Mouse (Mus musculus): Measurements from ENCODE around the gene Gm14305. TPM values are rescaled to one million over a fixed set of nuclear protein-coding genes. Genes with fewer than 3 reads are reported as not detected.
A peak's percentile ranks its signal among the peaks of the same experiment; 100 is the strongest.
"Not testable (repeated sequence)": the region's sequence is repeated elsewhere in the genome, so short reads cannot be mapped to it uniquely, and the experiment has no call there.

Gm14305 gene
- 26.9 and 27.8 TPM in 2 replicates for polyA plus RNA-seq (2016; fragmentation: Nextera tagmentation; extraction: Ambion mirVana)

DNA sequence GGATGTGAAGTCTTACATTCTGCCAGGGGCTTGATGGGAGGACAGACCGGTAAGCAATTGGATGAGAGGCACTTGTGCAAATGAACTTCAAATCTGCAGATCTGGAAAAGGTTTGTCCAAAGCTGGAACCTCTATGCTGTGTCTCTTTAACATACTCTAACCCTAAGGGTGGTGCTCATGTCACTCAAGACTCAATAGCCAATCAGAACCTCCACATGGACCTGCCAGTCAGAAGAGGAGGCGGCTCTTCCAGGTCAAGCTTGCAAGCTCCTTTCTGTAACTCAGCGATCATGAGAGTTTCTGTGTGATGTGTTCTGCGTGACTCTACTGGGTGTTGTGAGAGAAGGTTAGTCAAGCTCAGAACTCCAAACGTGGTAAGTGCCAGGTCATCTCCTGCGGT lies at the start of gene Gm14305:
Gene Gm14305 (plus strand): TSS at position 278 of the 400 bp plus-strand sequence.
- 0% methylated on average over 2 of the region's 6 CpGs for WGBS
- H3K4me1 ChIP-seq; H3K27ac ChIP-seq; H3K27me3 ChIP-seq (replicated peaks); ATAC-seq (ENCODE audit: low FRiP score, low read depth); H3K36me3 ChIP-seq; H3K9me3 ChIP-seq: not testable (repeated sequence)
- Histone ChIP-seq H3K4me3 (peak within 1 kb of the TSS; percentile 42), H3K9ac (0 out of 2 replicates have a peak within 1 kb of the TSS, but pooled peaks have one; percentile 21), H3K4me2 (replicated peaks) (peak within 1 kb of the TSS; percentile 51)

- not testable (repeated sequence) for ATAC-seq (ENCODE audit: low FRiP score, low read depth)
Observed at GRCm38 (mm10) chr2:176670222-176670621, 37.9 kb upstream of the Gm14305 start, which contains the start of gene Zfp973. Gene Zfp973 (plus strand): TSS chr2:176670522.

More at GRCm38 (mm10) chr2:176670222-176670621, 37.9 kb upstream of the Gm14305 start, which contains the start of gene Zfp973:
- not testable (repeated sequence) for H3K9ac ChIP-seq; H3K27ac ChIP-seq; H3K36me3 ChIP-seq; H3K4me2 ChIP-seq (replicated peaks); H3K4me3 ChIP-seq; H3K4me1 ChIP-seq; H3K27me3 ChIP-seq (replicated peaks); H3K9me3 ChIP-seq
- no CpG with 5 or more reads among the region's 6 CpGs for WGBS

Other genes starting within 250 kb of the Gm14305 start
- 15.2 and 20.5 TPM in 2 replicates for gene Gm14434, start 221.5 kb upstream of the Gm14305 start, polyA plus RNA-seq (2016; fragmentation: Nextera tagmentation; extraction: Ambion mirVana)
- not detected in 2 replicates for gene Zfp967, start 187.3 kb upstream of the Gm14305 start, polyA plus RNA-seq (2016; fragmentation: Nextera tagmentation; extraction: Ambion mirVana)
- 12.9 and 20.7 TPM in 2 replicates for gene Gm14308, start 72.0 kb upstream of the Gm14305 start, polyA plus RNA-seq (2016; fragmentation: Nextera tagmentation; extraction: Ambion mirVana)
- gene Zfp973, start 37.8 kb upstream of the Gm14305 start, polyA plus RNA-seq (2016; fragmentation: Nextera tagmentation; extraction: Ambion mirVana): 7.9 and 8.1 TPM in 2 replicates
- 7.9 and 9.2 TPM in 2 replicates for gene Gm14295, start 90.3 kb downstream of the Gm14305 start, polyA plus RNA-seq (2016; fragmentation: Nextera tagmentation; extraction: Ambion mirVana)
- gene Gm14408, start 122.8 kb downstream of the Gm14305 start, polyA plus RNA-seq (2016; fragmentation: Nextera tagmentation; extraction: Ambion mirVana): not detected in 2 replicates
- 9.1 and 10.4 TPM in 2 replicates for gene Gm14296, start 219.5 kb downstream of the Gm14305 start, polyA plus RNA-seq (2016; fragmentation: Nextera tagmentation; extraction: Ambion mirVana)